Mouse (Mus musculus) bone marrow macrophage, adult 2 months (primary cell): ENCODE results near the gene Iqschfp.

Experiments
- CTCF ChIP-seq: IDR thresholded peaks from 2 replicates; pipeline ENCODE4 v1.5.1; 2012; ENCODE audit warnings: low read depth, mild to moderate bottlenecking, low read length, moderate library complexity
- POLR2A ChIP-seq: IDR thresholded peaks from 2 replicates; pipeline ENCODE4 v1.6.1; 2012; ENCODE audit warnings: mild to moderate bottlenecking, low read depth, low read length, borderline replicate concordance

DNA sequence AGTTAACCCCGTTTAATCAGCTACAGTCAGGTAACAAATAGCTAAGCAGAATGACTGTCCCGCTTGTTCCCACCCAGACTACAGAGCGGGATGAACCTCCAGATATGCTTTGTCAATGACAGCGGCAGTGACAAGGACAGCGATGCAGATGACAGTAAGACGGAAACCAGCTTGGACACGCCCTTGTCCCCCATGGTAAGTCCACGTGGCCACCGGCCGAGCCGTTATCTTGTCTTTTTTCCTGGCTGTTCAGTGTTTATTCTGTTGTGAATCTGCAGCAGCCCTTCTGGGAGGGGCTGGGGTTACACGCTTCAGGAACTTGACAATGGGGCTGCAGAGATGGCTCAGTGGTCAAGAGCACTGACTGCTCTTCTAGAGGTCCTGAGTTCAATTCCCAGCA lies 724.3 kb downstream of the Iqschfp start:
- TF ChIP-seq CTCF (no peak), POLR2A (no peak)
